8 mouse cellular contexts compared by ENCODE assay signal in genomic region chr9:124476096-124476902, GRCm38 (mm10). TPM values are rescaled to one million over a fixed set of nuclear protein-coding genes. Genes with fewer than 3 reads are reported as not detected.
DNase-seq lines count a peak whose midpoint lies in the region; ATAC-seq and TF ChIP-seq lines count a peak whose summit lies in the region.

Ppp2r3d (minus strand) TSS chr9:124476898.

- H3K4me2 ChIP-seq in hindbrain, embryonic 13.5 days, result no peak within 1 kb of the TSS

- TF ChIP-seq CTCF in spleen, adult 2 months (IDR thresholded peaks at IDR 0.05; ENCODE audit: extremely low read depth, insufficient read depth, insufficient read length, insufficient replicate concordance), result no peak
- TF ChIP-seq CTCF in bone marrow, adult 2 months (IDR thresholded peaks at IDR 0.05; ENCODE audit: control insufficient read depth, insufficient read depth, low read length), result no peak

- H3K4me1 ChIP-seq in spleen, adult 2 months (ENCODE audit: control insufficient read depth, insufficient read depth, insufficient read length), result no peaks in the 10 kb centered on the region
- H3K4me1 ChIP-seq in bone marrow, adult 2 months (ENCODE audit: control insufficient read depth, insufficient read depth, low read length), result no peaks in the 10 kb centered on the region
- no peaks in the 10 kb centered on the region for H3K4me1 ChIP-seq in hindbrain, embryonic 13.5 days (replicated peaks)

- peak; percentile 57; the same call in 1 of the 2 replicates for ATAC-seq in hindbrain, embryonic 13.5 days (ENCODE audit: low FRiP score)
- ATAC-seq in monocyte, adult 5-6 weeks (replicated peaks; ENCODE audit: insufficient number of reproducible peaks, low FRiP score, low TSS enrichment, poor library complexity, severe bottlenecking), result peak; percentile 57

- WGBS in spleen, adult 2 months, result 98% methylated on average over 22 of the region's 22 CpGs
- WGBS in bone marrow, adult 2 months, result 91% methylated on average over 22 of the region's 22 CpGs
- 96% methylated on average over 22 of the region's 22 CpGs for whole genome bisulfite sequencing in hindbrain, embryonic 13.5 days

- H3K4me3 ChIP-seq in spleen, adult 2 months (ENCODE audit: extremely low read depth, insufficient read depth, insufficient read length), result no peak within 1 kb of the TSS
- no peak within 1 kb of the TSS for H3K4me3 ChIP-seq in bone marrow, adult 2 months (replicated peaks; ENCODE audit: control insufficient read depth, low read depth, low read length)
- no peak within 1 kb of the TSS for H3K4me3 ChIP-seq in hindbrain, embryonic 13.5 days

- TF ChIP-seq POLR2A in spleen, adult 2 months (IDR thresholded peaks at IDR 0.05; ENCODE audit: low read depth, low read length), result no peak
- no peak for TF ChIP-seq POLR2A in bone marrow, adult 2 months (IDR thresholded peaks at IDR 0.05; ENCODE audit: borderline replicate concordance, control insufficient read depth, low read depth, low read length)

- DNase-seq in spleen, adult 2 months (ENCODE audit: low read depth in 1 of 2, low spot score in 2 of 2), result no peak
- DNase-seq in spleen, postnatal 14 days (ENCODE audit: low spot score in 2 of 2), result no peak
- DNase-seq in gastrocnemius, adult 18-20 months (ENCODE audit: low spot score), result no peak
- no peak for DNase-seq in left cerebral cortex, postnatal 36 days (ENCODE audit: low spot score in 2 of 2)
- no peak for DNase-seq in urinary bladder, postnatal 4 days (ENCODE audit: low spot score in 2 of 2)

- no peak within 1 kb of the TSS for H3K27ac ChIP-seq in spleen, adult 2 months (ENCODE audit: insufficient read depth, low read length)
- no peak within 1 kb of the TSS for H3K27ac ChIP-seq in bone marrow, adult 2 months (ENCODE audit: control insufficient read depth, insufficient read depth, low read depth, low read length, poor library complexity)
- no peak within 1 kb of the TSS for H3K27ac ChIP-seq in hindbrain, embryonic 13.5 days

- 0 out of 2 replicates have a peak, but pooled peaks cover 6% of the 10 kb centered on the region for H3K9me3 ChIP-seq in hindbrain, embryonic 13.5 days

- intact Hi-C loops in left cerebral cortex, postnatal 36 days (cut with DNase I), result no loop called here

- H3K27me3 ChIP-seq in spleen, adult 2 months (ENCODE audit: control insufficient read depth, insufficient read depth, low read length), result no peaks in the 10 kb centered on the region
- no peaks in the 10 kb centered on the region for H3K27me3 ChIP-seq in hindbrain, embryonic 13.5 days

- H3K9ac ChIP-seq in hindbrain, embryonic 13.5 days, result no peak within 1 kb of the TSS

- H3K36me3 ChIP-seq in spleen, adult 2 months (ENCODE audit: control insufficient read depth, insufficient read depth, low read length), result peaks cover 2% of the 10 kb centered on the region; the same call in 1 of the 2 replicates
- H3K36me3 ChIP-seq in hindbrain, embryonic 13.5 days, result peaks cover 17% of the 10 kb centered on the region

RNA-seq across cellular contexts. Expression of gene Ppp2r3d, which starts in this region (rescaled TPM):
- 265 and 332 TPM in 2 replicates for polyA plus RNA-seq in spleen, adult 2 months (2012; rRNA removed)
- 58.3 and 67.8 TPM in 2 replicates for polyA plus RNA-seq in bone marrow, adult 2 months (2011; ENCODE audit: insufficient read depth, insufficient read length, low replicate concordance, missing spikeins)
- 10 to 100 TPM; 27.9 to 30.0 TPM for total RNA-seq in gastrocnemius, adult 18-20 months (2021)
- 154 and 166 TPM in 2 replicates for polyA plus RNA-seq in hindbrain, embryonic 13.5 days (2015; fragmentation: Nextera tagmentation; extraction: Ambion mirVana)
- total RNA-seq in left cerebral cortex, postnatal 36 days (2021), result 100 to 1,000 TPM in 1 of 2 experiments, 10 to 100 TPM in 1; 96.5 to 106 TPM
- total RNA-seq in monocyte, adult 5-6 weeks (2017), result 14.9 to 25.5 TPM (median 23.9 TPM) in 3 replicates
